Mouse (Mus musculus) layer of hippocampus, adult 6 months (tissue): Measurements from ENCODE around the gene Ampd1. TPM values are rescaled to one million over a fixed set of nuclear protein-coding genes. Genes with fewer than 3 reads are reported as not detected.

Experiments used
- long read RNA-seq, 2 experiments: library from polyadenylated mRNA; unstranded; transcript quantifications; one replicate each; pipeline ENCODE4 v2.0.0; 2019 to 2020
- polyA plus RNA-seq: library from polyadenylated mRNA; unstranded; fragments of <200 nt; fragmentation: Nextera tagmentation; gene quantifications from 2 replicates; pipeline ENCODE4 v1.2.3, GENCODE M21; 2021

Ampd1 gene
- polyA plus RNA-seq, result not detected in 2 replicates
- long read RNA-seq, experiment 1, result 0 reads
- long read RNA-seq, experiment 2, result 0 reads

GRCm38 (mm10) chr3:103073771-103074170, at the start of gene Ampd1:
Gene Ampd1 (plus strand): TSS chr3:103074014.

GRCm38 (mm10) chr3:103058207-103059157, 15.3 kb upstream of the Ampd1 start, which contains the start of gene Nras:
Gene Nras (plus strand): TSS chr3:103058285.

GRCm38 (mm10) chr3:103102454-103103390, 28.9 kb downstream of the Ampd1 start, which contains the start of gene Dennd2c:
Gene Dennd2c (plus strand): TSS chr3:103102604.

Other genes starting within 250 kb of the Ampd1 start
- gene Sycp1, start 137.9 kb upstream of the Ampd1 start, polyA plus RNA-seq, result not detected in 2 replicates
- gene Nr1h5, start 109.9 kb upstream of the Ampd1 start, polyA plus RNA-seq, result not detected in 2 replicates
- gene Sike1, start 78.3 kb upstream of the Ampd1 start, polyA plus RNA-seq, result 26.8 and 32.4 TPM in 2 replicates
- 93.8 and 114 TPM in 2 replicates for gene Csde1, start 53.6 kb upstream of the Ampd1 start, polyA plus RNA-seq
- gene Nras, start 15.7 kb upstream of the Ampd1 start, polyA plus RNA-seq, result 29.0 and 57.1 TPM in 2 replicates
- 0.23 and 0.25 TPM in 2 replicates for gene Dennd2c, start 28.6 kb downstream of the Ampd1 start, polyA plus RNA-seq
- 158 and 166 TPM in 2 replicates for gene Bcas2, start 97.6 kb downstream of the Ampd1 start, polyA plus RNA-seq
- 3.9 and 4.7 TPM in 2 replicates for gene Trim33, start 205.3 kb downstream of the Ampd1 start, polyA plus RNA-seq